Mouse (Mus musculus): ENCODE data around the gene Mnat1.

Gene Mnat1

GRCm38 (mm10) chr12:73317706-73318686 is 194.5 kb downstream of the Mnat1 start:
- peak; percentile 36 for DNase-seq (ENCODE audit: low spot score)

Measured in adipocyte (in vitro differentiated cells).